Mouse (Mus musculus) kidney, embryonic 14.5 days (tissue): Measurements from ENCODE around the gene Sept4. TPM values are rescaled to one million over a fixed set of nuclear protein-coding genes. Genes with fewer than 3 reads are reported as not detected.

Experiments used
- ATAC-seq: fragments of 200-750 bp; cut with Nextera tagmentation; 2 replicates; pipeline ENCODE4 v1.8.0; 2017; ENCODE audit warnings: moderate number of reproducible peaks, mild to moderate bottlenecking, moderate TSS enrichment, moderate library complexity; ENCODE audit not compliant: low FRiP score, low TSS enrichment
- H3K27ac ChIP-seq: fragments of 300-500 bp; sonication (generic); 2 replicates; pipeline ENCODE4 v1.5.1; 2014; ENCODE audit warnings: low read depth, mild to moderate bottlenecking, low read length, moderate library complexity, mixed read lengths
- H3K27me3 ChIP-seq: fragments of 300-500 bp; sonication (generic); 2 replicates; pipeline ENCODE4 v1.6.1; 2014; ENCODE audit warnings: mild to moderate bottlenecking, low read length; ENCODE audit not compliant: control insufficient read depth, insufficient read depth
- H3K36me3 ChIP-seq: fragments of 300-500 bp; sonication (generic); 2 replicates; pipeline ENCODE4 v1.6.1; 2014; ENCODE audit warnings: low read length, mixed read lengths; ENCODE audit not compliant: control insufficient read depth, insufficient read depth
- H3K4me1 ChIP-seq: fragments of 300-500 bp; sonication (generic); 2 replicates; pipeline ENCODE4 v1.6.1; 2014; ENCODE audit warnings: low read length, mixed read lengths; ENCODE audit not compliant: control insufficient read depth, insufficient read depth
- H3K4me2 ChIP-seq: fragments of 300-500 bp; sonication (generic); replicated peaks from 2 replicates; pipeline ENCODE4 v1.6.1; 2014; ENCODE audit warnings: low read depth, mild to moderate bottlenecking, low read length
- H3K4me3 ChIP-seq: fragments of 300-500 bp; sonication (generic); 2 replicates; pipeline ENCODE4 v1.5.1; 2014; ENCODE audit warnings: mild to moderate bottlenecking, low read length
- H3K9ac ChIP-seq: fragments of 300-500 bp; sonication (generic); 2 replicates; pipeline ENCODE4 v1.6.1; 2014; ENCODE audit warnings: low read depth, mild to moderate bottlenecking, low read length, moderate library complexity
- H3K9me3 ChIP-seq: fragments of 300-500 bp; sonication (generic); 2 replicates; pipeline ENCODE4 v1.6.1; 2016; ENCODE audit warnings: low read length; ENCODE audit not compliant: control insufficient read depth
- WGBS: fragments of 180-500 bp; shearing (Covaris S2); extraction: QIAGEN DNeasy Blood & Tissue Kit; methylation state at CpG from one replicate; pipeline ENCODE4 v1.1.7; 2014; 5-methylcytosine and 5-hydroxymethylcytosine counted together
- polyA plus RNA-seq: library from polyadenylated mRNA; unstranded; fragments of >200 nt; fragmentation: Nextera tagmentation; extraction: Ambion mirVana; gene quantifications from 2 replicates; pipeline ENCODE4 v1.2.1, GENCODE M21; 2014

The Sept4 gene
- polyA plus RNA-seq, 1 experiment from 2014 or later, result 35.6 TPM

GRCm38 (mm10) chr11:87581933-87582710 is 13.4 kb downstream of the Sept4 start:
- peaks cover 29% of the 10 kb centered on the region; the same call in 1 of the 2 replicates for H3K4me1 ChIP-seq
- no peaks in the 10 kb centered on the region for H3K36me3 ChIP-seq
- WGBS, result 81% methylated on average over 8 of the region's 8 CpGs

DNA sequence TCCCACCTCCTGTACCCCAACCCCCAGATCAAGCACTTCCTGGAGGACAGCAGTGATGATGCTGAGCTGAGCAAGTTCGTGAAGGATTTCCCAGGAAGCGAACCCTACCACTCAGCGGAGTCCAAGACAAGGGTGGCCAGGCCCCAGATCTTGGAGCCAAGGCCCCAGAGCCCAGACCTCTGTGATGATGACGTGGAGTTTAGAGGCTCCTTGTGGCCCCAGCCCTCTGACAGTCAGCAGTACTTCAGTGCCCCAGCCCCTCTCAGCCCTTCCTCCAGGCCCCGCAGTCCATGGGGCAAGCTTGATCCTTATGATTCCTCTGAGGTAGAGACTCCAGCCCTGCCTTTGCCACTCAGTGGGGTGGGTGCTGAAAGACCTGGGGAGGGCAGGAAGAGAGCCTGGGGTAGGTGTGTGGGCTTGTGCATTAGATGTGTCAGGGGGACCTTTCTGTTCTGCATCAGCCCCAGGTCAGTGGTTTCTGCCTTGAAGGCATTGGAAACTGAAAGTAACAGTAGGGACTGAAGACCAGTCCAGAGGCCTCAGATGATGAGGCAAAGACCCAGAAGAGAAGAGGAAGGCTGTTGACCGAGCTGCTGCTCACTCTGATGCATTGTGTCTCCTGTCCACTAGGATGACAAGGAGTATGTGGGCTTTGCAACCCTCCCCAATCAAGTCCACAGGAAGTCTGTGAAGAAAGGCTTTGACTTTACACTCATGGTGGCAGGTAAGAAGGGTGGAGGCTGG is 14.8 kb downstream of the Sept4 start:
- no peaks in the 10 kb centered on the region for H3K27me3 ChIP-seq
- no peak overlapping the region for H3K4me2 ChIP-seq
- no peak overlapping the region for H3K9ac ChIP-seq
- no peaks in the 10 kb centered on the region for H3K9me3 ChIP-seq
- H3K4me3 ChIP-seq, result no peak overlapping the region
- ATAC-seq, result no peak
- 75% methylated on average over 6 of the region's 6 CpGs for WGBS
- no peak overlapping the region for H3K27ac ChIP-seq
- H3K4me1 ChIP-seq, result 0 out of 2 replicates have a peak, but pooled peaks cover 19% of the 10 kb centered on the region
- H3K36me3 ChIP-seq, result no peaks in the 10 kb centered on the region

More at GRCm38 (mm10) chr11:87581933-87582710, 13.4 kb downstream of the Sept4 start:
- no peak overlapping the region for H3K9ac ChIP-seq
- H3K9me3 ChIP-seq, result no peaks in the 10 kb centered on the region
- no peak overlapping the region for H3K4me3 ChIP-seq
- no peak for ATAC-seq
- no peak overlapping the region for H3K4me2 ChIP-seq
- H3K27me3 ChIP-seq, result no peaks in the 10 kb centered on the region
- no peak overlapping the region for H3K27ac ChIP-seq

GRCm38 (mm10) chr11:87584711-87585505 is 16.2 kb downstream of the Sept4 start:
- Histone ChIP-seq H3K27me3 (no peaks in the 10 kb centered on the region), H3K4me1 (peaks cover 15% of the 10 kb centered on the region), H3K4me3 (no peak overlapping the region), H3K27ac (no peak overlapping the region), H3K9me3 (no peaks in the 10 kb centered on the region), H3K4me2 (no peak overlapping the region), H3K9ac (no peak overlapping the region), H3K36me3 (no peaks in the 10 kb centered on the region)
- WGBS, result 68% methylated on average over 10 of the region's 10 CpGs
- no peak for ATAC-seq

GRCm38 (mm10) chr11:87587211-87587874 is 18.6 kb downstream of the Sept4 start:
- peaks cover 24% of the 10 kb centered on the region for H3K4me1 ChIP-seq
- no peak overlapping the region for H3K4me3 ChIP-seq
- no peaks in the 10 kb centered on the region for H3K9me3 ChIP-seq
- H3K4me2 ChIP-seq, result no peak overlapping the region
- 87% methylated on average over 5 of the region's 5 CpGs for WGBS
- ATAC-seq, result no peak
- H3K36me3 ChIP-seq, result no peaks in the 10 kb centered on the region
- H3K27me3 ChIP-seq, result no peaks in the 10 kb centered on the region
- H3K27ac ChIP-seq, result no peak overlapping the region
- H3K9ac ChIP-seq, result no peak overlapping the region

- WGBS, result 91% methylated on average over 8 of the region's 8 CpGs
- no peak for ATAC-seq
- Histone ChIP-seq H3K4me3 (no peak overlapping the region), H3K27me3 (no peaks in the 10 kb centered on the region), H3K27ac (no peak overlapping the region), H3K4me2 (no peak overlapping the region), H3K36me3 (peaks cover 4% of the 10 kb centered on the region; the same call in 1 of the 2 replicates), H3K9me3 (no peaks in the 10 kb centered on the region), H3K9ac (no peak overlapping the region), H3K4me1 (peaks cover 37% of the 10 kb centered on the region)
These were observed 20.9 kb downstream of the Sept4 start for GRCm38 (mm10) chr11:87589605-87590004.

DNA sequence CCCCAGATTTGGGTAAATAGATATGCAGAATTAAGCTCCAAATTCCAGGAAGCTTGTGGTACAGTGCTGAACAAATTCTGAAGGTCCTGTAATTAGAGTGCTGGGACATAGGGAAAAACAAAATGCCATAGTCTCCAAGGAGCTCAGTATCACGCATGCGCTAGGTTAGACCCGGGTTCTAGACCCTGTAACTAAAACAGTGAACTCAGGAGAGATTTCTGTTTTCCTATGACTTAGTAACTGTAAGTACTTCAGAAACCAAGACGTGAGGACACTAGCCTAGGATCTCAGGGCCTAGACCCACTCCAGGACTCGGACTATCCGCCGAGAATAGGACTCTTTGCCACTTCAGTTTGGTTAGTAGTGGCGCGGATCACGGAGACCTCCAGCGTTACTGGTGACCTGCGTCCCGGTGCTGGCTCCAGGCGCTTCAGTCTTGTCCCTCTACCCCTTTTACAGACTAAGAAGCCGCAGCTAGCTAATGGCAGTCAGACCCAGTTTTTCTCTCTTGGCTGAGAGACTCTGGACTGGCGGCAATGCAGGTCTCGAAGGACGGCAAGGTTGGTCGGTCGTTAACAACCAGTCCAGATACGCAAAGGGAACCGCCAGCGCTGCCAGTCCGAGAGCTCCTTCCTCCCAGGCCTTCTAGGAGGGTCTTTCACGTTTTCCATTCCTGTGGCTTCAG is 22.3 kb downstream of the Sept4 start:
- Histone ChIP-seq H3K4me3 (peak overlapping the region; percentile 84), H3K9ac (peak overlapping the region; percentile 93), H3K4me1 (peaks cover 38% of the 10 kb centered on the region), H3K27ac (peak overlapping the region; percentile 96), H3K27me3 (no peaks in the 10 kb centered on the region), H3K4me2 (peak overlapping the region; percentile 79), H3K9me3 (no peaks in the 10 kb centered on the region), H3K36me3 (peaks cover 4% of the 10 kb centered on the region; the same call in 1 of the 2 replicates)
- 1% methylated on average over 25 of the region's 25 CpGs for WGBS
- no peak for ATAC-seq

- ATAC-seq, result peak; percentile 97
- WGBS, result under 1% methylated on average over 59 of the region's 61 CpGs
- peaks cover 46% of the 10 kb centered on the region for H3K4me1 ChIP-seq
- H3K36me3 ChIP-seq, result peaks cover 5% of the 10 kb centered on the region
- peak within 1 kb of the TSS; percentile 96 for H3K27ac ChIP-seq
- peak within 1 kb of the TSS; percentile 93 for H3K9ac ChIP-seq
- H3K9me3 ChIP-seq, result no peaks in the 10 kb centered on the region
- H3K27me3 ChIP-seq, result no peaks in the 10 kb centered on the region
- H3K4me2 ChIP-seq, result peak within 1 kb of the TSS; percentile 91
- peak within 1 kb of the TSS; percentile 84 for H3K4me3 ChIP-seq
These were observed 23.0 kb downstream of the Sept4 start, which contains the start of gene Mtmr4 for GRCm38 (mm10) chr11:87591526-87592353. TSS of gene Mtmr4 (plus strand) at chr11:87592162.
